Mouse (Mus musculus) lung, postnatal 0 days (tissue): Measurements from ENCODE around the gene Ticam1.

Experiments
- CTCF ChIP-seq: IDR thresholded peaks from 2 replicates; pipeline ENCODE4 v1.5.1; 2016; ENCODE audit warnings: antibody characterized with exemption, mild to moderate bottlenecking
- EP300 ChIP-seq: IDR thresholded peaks from 2 replicates; pipeline ENCODE4 v1.6.1; 2016; ENCODE audit warnings: antibody characterized with exemption, mild to moderate bottlenecking, control low read depth

GRCm38 (mm10) chr17:56255429-56255828 is 21.2 kb downstream of the Ticam1 start:
- TF ChIP-seq CTCF (no peak), EP300 (no peak)
